Mouse (Mus musculus): ENCODE results near the gene Dock6. TPM values are rescaled to one million over a fixed set of nuclear protein-coding genes. Genes with fewer than 3 reads are reported as not detected.
A peak's percentile ranks its signal among the peaks of the same experiment; 100 is the strongest.

The Dock6 gene
- polyA plus RNA-seq, 1 experiment from 2014 or later, result 24.7 TPM

DNA sequence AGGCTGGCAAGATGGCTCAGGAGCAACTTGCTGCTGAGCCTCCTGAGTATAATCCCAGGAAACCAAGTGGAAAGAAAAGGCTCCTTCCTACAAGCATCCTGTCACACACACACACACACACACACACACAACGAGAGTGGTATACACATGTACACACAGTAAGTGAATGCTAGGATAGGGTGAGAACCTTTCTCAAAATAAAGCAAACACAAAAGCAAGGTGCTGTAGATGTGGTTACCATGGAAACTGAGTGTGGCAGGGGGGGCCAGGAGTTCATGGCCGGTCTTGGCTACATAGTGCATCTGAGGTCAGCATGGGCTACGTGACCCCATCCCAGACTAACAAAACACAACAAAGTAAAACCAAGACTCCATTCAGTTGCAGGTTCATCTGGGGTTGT, 1.4 kb downstream of the Dock6 start:
- Histone ChIP-seq H3K27ac (ENCODE audit: low read depth, low read length) (no peak overlapping the region), H3K27me3 (ENCODE audit: control insufficient read depth, insufficient read depth, low read length) (no peaks in the 10 kb centered on the region), H3K4me1 (ENCODE audit: control insufficient read depth, insufficient read depth, low read length) (peaks cover 24% of the 10 kb centered on the region), H3K36me3 (ENCODE audit: control insufficient read depth, insufficient read depth, low read length) (no peaks in the 10 kb centered on the region; the same call in 1 of the 2 replicates), H3K9me3 (ENCODE audit: control insufficient read depth, low read length) (no peaks in the 10 kb centered on the region), H3K9ac (ENCODE audit: low read length) (no peak overlapping the region), H3K4me3 (ENCODE audit: low read depth, low read length) (no peak overlapping the region), H3K4me2 (ENCODE audit: low read depth) (peak overlapping the region; percentile 76; the same call in 1 of the 2 replicates)
- no peak for ATAC-seq (ENCODE audit: insufficient read depth, low FRiP score, low TSS enrichment)
- DNase-seq (ENCODE audit: low spot score), result no peak
- 83% methylated on average over 3 of the region's 3 CpGs for WGBS

DNA sequence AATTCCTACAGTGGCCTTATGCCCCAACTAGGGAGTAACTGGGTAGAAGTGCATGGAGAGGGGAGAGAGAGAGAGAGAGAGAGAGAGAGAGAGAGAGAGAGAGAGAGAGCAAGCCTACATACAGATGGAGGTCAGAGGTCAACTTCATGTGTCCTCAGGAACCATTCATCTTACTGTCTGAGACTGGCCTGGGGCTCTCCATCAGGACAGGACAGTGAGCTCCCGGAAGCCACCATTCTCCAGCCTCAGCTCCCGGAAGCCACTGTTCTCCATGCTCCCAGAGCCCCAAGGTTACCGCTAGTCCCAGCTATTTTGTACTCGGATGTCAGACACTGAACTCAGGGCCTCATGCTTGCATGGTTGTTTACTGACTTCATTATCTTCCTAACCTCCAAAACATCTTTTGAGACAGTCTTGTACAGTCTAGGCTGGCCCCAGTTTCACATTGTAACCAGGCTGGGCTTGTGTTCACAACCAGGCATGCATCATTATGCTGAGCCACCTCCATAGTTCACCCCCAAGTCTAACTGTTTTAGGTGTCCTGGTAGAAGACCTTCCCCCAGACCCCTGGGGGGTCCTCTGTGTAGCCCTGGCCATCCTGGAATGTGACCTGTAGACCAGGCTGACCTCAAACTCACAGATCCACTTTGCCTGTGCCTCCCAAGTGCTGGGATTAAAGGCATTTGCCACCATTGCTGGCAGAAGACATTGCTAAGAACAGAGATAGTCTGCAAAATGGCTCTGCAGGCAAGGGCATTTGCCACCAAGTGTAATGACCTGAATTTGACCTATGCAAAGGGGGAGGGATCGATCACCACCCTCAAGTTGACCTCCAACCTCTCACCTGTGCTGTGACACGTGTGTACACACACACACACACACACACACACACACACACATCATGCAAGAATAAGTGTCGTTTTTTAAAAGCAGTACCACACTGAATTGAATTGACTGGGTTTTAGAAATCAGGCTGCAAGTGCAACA, 2.5 kb downstream of the Dock6 start:
- ATAC-seq (ENCODE audit: insufficient read depth, low FRiP score, low TSS enrichment) (no peak), DNase-seq (ENCODE audit: low spot score) (no peak)
- Histone ChIP-seq H3K9ac (ENCODE audit: low read length) (no peak overlapping the region), H3K27me3 (ENCODE audit: control insufficient read depth, insufficient read depth, low read length) (no peaks in the 10 kb centered on the region), H3K4me3 (ENCODE audit: low read depth, low read length) (no peak overlapping the region), H3K36me3 (ENCODE audit: control insufficient read depth, insufficient read depth, low read length) (no peaks in the 10 kb centered on the region; the same call in 1 of the 2 replicates), H3K9me3 (ENCODE audit: control insufficient read depth, low read length) (no peaks in the 10 kb centered on the region), H3K27ac (ENCODE audit: low read depth, low read length) (no peak overlapping the region), H3K4me1 (ENCODE audit: control insufficient read depth, insufficient read depth, low read length) (peaks cover 24% of the 10 kb centered on the region), H3K4me2 (ENCODE audit: low read depth) (no peak overlapping the region)
- 58% methylated on average over 7 of the region's 7 CpGs for WGBS

- no peak overlapping the region for H3K4me3 ChIP-seq (ENCODE audit: low read depth, low read length)
- H3K4me2 ChIP-seq (ENCODE audit: low read depth), result no peak overlapping the region
- peaks cover 24% of the 10 kb centered on the region for H3K4me1 ChIP-seq (ENCODE audit: control insufficient read depth, insufficient read depth, low read length)
- H3K27me3 ChIP-seq (ENCODE audit: control insufficient read depth, insufficient read depth, low read length), result no peaks in the 10 kb centered on the region
- H3K9me3 ChIP-seq (ENCODE audit: control insufficient read depth, low read length), result no peaks in the 10 kb centered on the region
- no peak for ATAC-seq (ENCODE audit: insufficient read depth, low FRiP score, low TSS enrichment)
- DNase-seq (ENCODE audit: low spot score), result no peak
- 32% methylated on average over 10 of the region's 10 CpGs for WGBS
- no peaks in the 10 kb centered on the region; the same call in 1 of the 2 replicates for H3K36me3 ChIP-seq (ENCODE audit: control insufficient read depth, insufficient read depth, low read length)
- peak overlapping the region; percentile 15; the same call in 1 of the 2 replicates for H3K27ac ChIP-seq (ENCODE audit: low read depth, low read length)
- H3K9ac ChIP-seq (ENCODE audit: low read length), result no peak overlapping the region
These were observed 4.5 kb downstream of the Dock6 start for GRCm38 (mm10) chr9:21847926-21848325.

GRCm38 (mm10) chr9:21847425-21847824, 5.0 kb downstream of the Dock6 start:
- peaks cover 24% of the 10 kb centered on the region for H3K4me1 ChIP-seq (ENCODE audit: control insufficient read depth, insufficient read depth, low read length)
- no peaks in the 10 kb centered on the region for H3K27me3 ChIP-seq (ENCODE audit: control insufficient read depth, insufficient read depth, low read length)
- 10% methylated on average over 3 of the region's 3 CpGs for WGBS
- no peak overlapping the region for H3K4me2 ChIP-seq (ENCODE audit: low read depth)
- DNase-seq (ENCODE audit: low spot score) (no peak), ATAC-seq (ENCODE audit: insufficient read depth, low FRiP score, low TSS enrichment) (no peak)
- H3K9me3 ChIP-seq (ENCODE audit: control insufficient read depth, low read length), result no peaks in the 10 kb centered on the region
- H3K9ac ChIP-seq (ENCODE audit: low read length), result no peak overlapping the region
- H3K4me3 ChIP-seq (ENCODE audit: low read depth, low read length), result no peak overlapping the region
- peak overlapping the region; percentile 15; the same call in 1 of the 2 replicates for H3K27ac ChIP-seq (ENCODE audit: low read depth, low read length)
- no peaks in the 10 kb centered on the region; the same call in 1 of the 2 replicates for H3K36me3 ChIP-seq (ENCODE audit: control insufficient read depth, insufficient read depth, low read length)

DNA sequence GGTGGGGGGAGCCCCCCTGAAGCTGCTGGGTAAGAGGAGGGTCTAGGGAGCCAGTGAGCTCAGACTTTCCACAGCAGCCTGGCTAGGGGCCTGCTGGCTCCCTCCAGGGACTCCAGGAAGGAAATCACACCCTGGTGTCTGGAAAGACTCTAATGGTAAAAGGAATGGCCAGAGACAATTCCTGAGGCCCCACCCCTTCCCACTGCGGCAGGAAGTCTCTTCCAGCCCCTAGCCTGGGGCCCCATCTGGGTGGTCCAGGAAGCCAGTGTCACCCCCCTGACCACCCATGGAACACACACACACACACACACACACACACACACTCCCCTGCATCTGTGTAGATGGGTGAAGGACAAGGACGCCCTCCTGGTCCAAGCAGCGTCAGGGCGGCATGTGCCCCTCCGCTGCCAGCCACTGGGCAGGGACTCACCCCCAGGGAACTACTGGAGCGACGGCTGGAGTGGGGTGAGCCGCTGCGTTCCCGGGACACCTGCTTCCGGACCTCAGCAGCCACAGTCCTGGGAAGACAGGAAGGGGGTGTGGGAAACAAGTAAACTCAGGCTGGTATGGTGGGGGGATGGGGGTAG, 5.6 kb downstream of the Dock6 start:
- DNase-seq (ENCODE audit: low spot score) (peak; percentile 43), ATAC-seq (ENCODE audit: insufficient read depth, low FRiP score, low TSS enrichment) (no peak)
- H3K27ac ChIP-seq (ENCODE audit: low read depth, low read length), result peak overlapping the region; percentile 15; the same call in 1 of the 2 replicates
- H3K27me3 ChIP-seq (ENCODE audit: control insufficient read depth, insufficient read depth, low read length), result no peaks in the 10 kb centered on the region
- 0 out of 2 replicates have a peak overlapping the region, but pooled peaks have one; percentile 0 for H3K9ac ChIP-seq (ENCODE audit: low read length)
- H3K4me3 ChIP-seq (ENCODE audit: low read depth, low read length), result no peak overlapping the region
- H3K4me1 ChIP-seq (ENCODE audit: control insufficient read depth, insufficient read depth, low read length), result peaks cover 20% of the 10 kb centered on the region
- peak overlapping the region; percentile 21; the same call in 1 of the 2 replicates for H3K4me2 ChIP-seq (ENCODE audit: low read depth)
- no peaks in the 10 kb centered on the region for H3K9me3 ChIP-seq (ENCODE audit: control insufficient read depth, low read length)
- 6% methylated on average over 11 of the region's 11 CpGs for WGBS
- no peaks in the 10 kb centered on the region; the same call in 1 of the 2 replicates for H3K36me3 ChIP-seq (ENCODE audit: control insufficient read depth, insufficient read depth, low read length)

DNA sequence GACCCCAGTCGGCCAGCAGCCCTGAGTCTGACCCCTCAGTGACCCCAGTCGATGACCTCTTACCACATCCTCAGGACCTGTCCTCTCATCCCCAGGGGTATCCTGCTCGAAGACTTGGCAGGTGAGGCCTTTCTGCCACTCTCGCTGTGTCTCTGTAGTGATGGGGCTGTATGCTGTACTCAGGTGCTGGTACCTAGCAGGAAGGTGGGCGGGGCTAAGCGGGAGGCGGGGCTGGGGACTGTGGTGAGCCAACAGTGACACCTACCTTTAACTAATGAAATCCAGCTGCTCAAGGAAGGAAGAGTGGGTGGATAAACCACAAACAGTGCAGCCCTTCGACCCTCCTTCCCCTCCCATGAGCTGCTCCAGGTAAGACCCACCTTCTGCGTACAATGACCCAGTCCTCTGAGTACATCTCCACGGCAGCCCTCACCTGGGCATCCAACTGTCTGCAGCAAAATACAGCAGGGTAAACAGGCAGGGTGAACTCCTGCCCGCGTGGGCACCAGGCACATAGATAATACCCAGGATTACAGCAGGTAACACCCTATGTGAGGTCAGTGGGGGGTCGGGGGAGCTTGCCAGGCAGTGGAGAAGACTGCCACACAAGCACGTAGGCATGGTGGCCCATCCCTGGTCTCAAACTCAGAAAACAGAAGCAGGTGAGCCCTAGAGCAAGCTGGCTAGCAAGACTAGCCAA, 6.9 kb downstream of the Dock6 start:
- Histone ChIP-seq H3K4me2 (ENCODE audit: low read depth) (no peak overlapping the region), H3K36me3 (ENCODE audit: control insufficient read depth, insufficient read depth, low read length) (no peaks in the 10 kb centered on the region; the same call in 1 of the 2 replicates), H3K4me1 (ENCODE audit: control insufficient read depth, insufficient read depth, low read length) (peaks cover 16% of the 10 kb centered on the region), H3K4me3 (ENCODE audit: low read depth, low read length) (no peak overlapping the region), H3K9ac (ENCODE audit: low read length) (no peak overlapping the region), H3K27me3 (ENCODE audit: control insufficient read depth, insufficient read depth, low read length) (no peaks in the 10 kb centered on the region), H3K9me3 (ENCODE audit: control insufficient read depth, low read length) (no peaks in the 10 kb centered on the region), H3K27ac (ENCODE audit: low read depth, low read length) (no peak overlapping the region)
- WGBS, result 46% methylated on average over 14 of the region's 14 CpGs
- no peak for ATAC-seq (ENCODE audit: insufficient read depth, low FRiP score, low TSS enrichment)
- DNase-seq (ENCODE audit: low spot score), result no peak

- no peaks in the 10 kb centered on the region for H3K27me3 ChIP-seq (ENCODE audit: control insufficient read depth, insufficient read depth, low read length)
- H3K4me1 ChIP-seq (ENCODE audit: control insufficient read depth, insufficient read depth, low read length), result peaks cover 12% of the 10 kb centered on the region
- no peak overlapping the region for H3K4me2 ChIP-seq (ENCODE audit: low read depth)
- no peak overlapping the region for H3K9ac ChIP-seq (ENCODE audit: low read length)
- no peak overlapping the region for H3K4me3 ChIP-seq (ENCODE audit: low read depth, low read length)
- H3K27ac ChIP-seq (ENCODE audit: low read depth, low read length), result no peak overlapping the region
- H3K9me3 ChIP-seq (ENCODE audit: control insufficient read depth, low read length), result no peaks in the 10 kb centered on the region
- no peak for DNase-seq (ENCODE audit: low spot score)
- WGBS, result 93% methylated on average over 6 of the region's 6 CpGs
- no peak for ATAC-seq (ENCODE audit: insufficient read depth, low FRiP score, low TSS enrichment)
- no peaks in the 10 kb centered on the region; the same call in 1 of the 2 replicates for H3K36me3 ChIP-seq (ENCODE audit: control insufficient read depth, insufficient read depth, low read length)
These were observed 9.3 kb downstream of the Dock6 start for GRCm38 (mm10) chr9:21843086-21843485.

DNA sequence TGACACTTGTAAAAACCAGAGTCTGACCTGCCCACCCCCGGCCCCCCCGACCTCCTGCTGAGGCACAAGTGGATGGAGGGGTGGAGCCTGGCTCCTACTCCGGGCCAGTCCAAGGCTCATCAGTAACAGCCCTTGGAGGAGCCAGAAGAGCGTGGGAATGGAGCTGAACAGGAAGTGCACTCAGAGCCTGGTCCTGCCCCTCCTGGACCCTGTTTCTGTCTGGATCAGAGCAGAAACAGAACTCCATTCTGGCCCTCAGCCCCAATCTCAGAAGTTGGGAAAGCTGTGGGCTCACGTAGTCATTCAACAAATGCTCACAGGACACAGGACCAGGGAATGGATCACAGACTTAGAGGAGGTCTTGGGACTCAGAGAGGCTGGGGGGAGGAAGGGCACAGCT, 10.0 kb downstream of the Dock6 start:
- H3K27ac ChIP-seq (ENCODE audit: low read depth, low read length), result no peak overlapping the region
- WGBS, result 65% methylated on average over 5 of the region's 5 CpGs
- no peaks in the 10 kb centered on the region for H3K9me3 ChIP-seq (ENCODE audit: control insufficient read depth, low read length)
- DNase-seq (ENCODE audit: low spot score) (no peak), ATAC-seq (ENCODE audit: insufficient read depth, low FRiP score, low TSS enrichment) (no peak)
- no peak overlapping the region for H3K9ac ChIP-seq (ENCODE audit: low read length)
- no peak overlapping the region for H3K4me2 ChIP-seq (ENCODE audit: low read depth)
- H3K4me3 ChIP-seq (ENCODE audit: low read depth, low read length), result no peak overlapping the region
- H3K27me3 ChIP-seq (ENCODE audit: control insufficient read depth, insufficient read depth, low read length), result no peaks in the 10 kb centered on the region
- H3K4me1 ChIP-seq (ENCODE audit: control insufficient read depth, insufficient read depth, low read length), result peaks cover 7% of the 10 kb centered on the region
- H3K36me3 ChIP-seq (ENCODE audit: control insufficient read depth, insufficient read depth, low read length), result no peaks in the 10 kb centered on the region; the same call in 1 of the 2 replicates
